Mouse (Mus musculus) ovary, adult 10 weeks (tissue): Measurements from ENCODE around the gene Chmp5. TPM values are rescaled to one million over a fixed set of nuclear protein-coding genes. Genes with fewer than 3 reads are reported as not detected.

Experiments used
- polyA plus RNA-seq: library from polyadenylated mRNA; stranded (reverse); fragments of 350-450 nt; fragmentation: Illumina TruSeq; extraction: RNeasy Lipid Tissue Mini Kit (QIAGEN cat#74804); gene quantifications from one replicate; pipeline ENCODE4 v1.2.3, GENCODE M21; 2014

Gene Chmp5
- polyA plus RNA-seq, result 171 TPM

DNA sequence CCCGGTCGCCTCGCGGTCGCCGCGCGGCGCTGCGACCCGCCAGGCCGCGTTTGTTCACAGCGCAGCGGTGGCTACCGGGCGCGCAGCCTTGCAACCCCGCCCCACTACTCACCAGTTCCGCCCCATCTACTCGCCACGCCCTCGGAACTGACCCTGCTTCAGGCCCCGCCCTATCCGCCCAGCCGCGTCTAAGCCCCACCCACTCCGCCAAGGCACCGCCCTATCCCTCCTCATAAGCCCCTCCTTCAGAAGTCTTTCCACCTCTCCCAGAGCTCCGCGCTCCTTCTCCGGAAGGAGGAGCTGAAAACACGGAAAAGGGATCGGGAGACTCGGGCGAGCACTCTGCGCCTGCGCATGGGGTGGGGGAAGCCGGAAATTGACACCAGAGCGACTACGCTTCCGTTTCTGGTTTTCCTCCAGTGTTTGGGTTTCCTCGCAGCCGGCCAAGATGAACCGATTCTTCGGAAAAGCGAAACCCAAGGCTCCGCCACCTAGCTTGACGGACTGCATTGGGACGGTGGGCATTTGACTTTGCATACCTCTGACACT, at the start of gene Chmp5, which contains the start of gene Bag1:
Gene Chmp5 (plus strand): TSS at position 248 of the 549 bp plus-strand sequence.
Gene Bag1 (minus strand): TSS at position 135 of the 549 bp plus-strand sequence.

DNA sequence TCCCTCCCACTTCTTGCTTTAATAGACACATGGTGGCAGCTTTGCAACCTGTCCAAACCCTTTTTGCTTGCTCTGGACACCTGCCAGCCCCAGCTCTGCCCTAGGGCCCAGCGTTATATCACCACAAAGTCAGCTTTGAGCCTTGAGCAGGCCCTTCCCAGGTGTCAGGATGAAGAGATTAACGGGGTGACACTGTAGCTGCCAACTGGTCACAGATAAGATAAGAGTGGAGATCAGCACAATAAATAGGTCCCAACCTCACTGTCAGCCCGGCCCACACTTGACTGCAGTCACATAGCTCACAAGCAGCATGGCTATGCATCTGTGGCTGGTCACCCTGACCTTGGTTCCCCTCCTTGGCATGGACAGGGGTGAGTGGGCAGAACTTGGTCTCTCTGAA, 28.4 kb upstream of the Chmp5 start, which contains the start of gene Spink4:
Gene Spink4 (plus strand): TSS at position 268 of the 400 bp plus-strand sequence.

DNA sequence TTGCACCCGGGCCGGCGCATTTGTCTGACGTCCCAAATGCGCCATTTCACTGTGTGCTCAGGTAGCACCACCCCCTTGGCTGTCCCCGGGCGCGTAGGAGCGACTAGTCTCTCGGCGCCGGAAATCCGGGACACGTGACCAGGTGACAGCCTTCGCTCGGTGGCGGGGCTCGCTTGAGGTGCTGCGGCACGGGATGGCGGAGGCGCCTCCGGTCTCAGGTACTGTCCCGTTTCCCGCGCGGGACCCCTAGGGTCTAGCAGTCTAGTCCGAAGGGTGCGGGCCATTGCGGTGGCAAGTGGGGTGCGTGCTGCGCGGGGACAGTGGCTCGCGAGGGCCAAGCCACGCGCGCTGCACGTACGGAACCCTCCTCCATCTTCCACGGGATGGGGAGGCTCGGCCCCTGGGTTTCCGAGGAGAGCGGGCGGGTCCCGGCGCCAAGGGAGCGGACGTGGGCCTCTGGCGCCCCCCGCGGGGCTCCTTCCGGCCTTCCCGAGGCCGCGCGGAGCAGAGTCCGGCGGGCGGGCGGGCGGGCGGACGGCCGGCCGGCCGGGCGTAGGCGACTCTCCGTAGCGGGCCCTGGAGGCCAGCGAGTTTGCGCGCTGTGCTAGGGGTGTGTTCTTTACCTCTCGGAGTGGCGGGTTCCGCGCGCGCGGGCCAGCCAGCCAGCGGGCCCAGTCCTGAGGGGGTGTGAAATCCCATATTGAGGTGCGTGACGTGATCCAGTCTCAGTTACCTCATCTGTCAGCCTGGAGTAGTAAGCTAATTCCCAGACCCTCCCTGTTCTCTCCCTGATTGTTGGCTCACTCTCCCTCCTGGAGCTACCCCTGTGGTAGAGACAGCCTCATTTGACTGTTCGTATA, 22.9 kb downstream of the Chmp5 start, which contains the start of gene Nfx1:
Gene Nfx1 (plus strand): TSS at position 65 of the 860 bp plus-strand sequence.

Other genes with a start within 250 kb of the Chmp5 start
- gene Aptx, start 245.2 kb upstream of the Chmp5 start, polyA plus RNA-seq, result 6.9 TPM
- 1,196 TPM for gene Dnaja1, start 226.3 kb upstream of the Chmp5 start, polyA plus RNA-seq
- 234 TPM for gene Smu1, start 190.5 kb upstream of the Chmp5 start, polyA plus RNA-seq
- gene B4galt1, start 94.4 kb upstream of the Chmp5 start, polyA plus RNA-seq, result 115 TPM
- gene Spink4, start 28.4 kb upstream of the Chmp5 start, polyA plus RNA-seq, result 2.6 TPM
- 565 TPM for gene Bag1, start 113 bp upstream of the Chmp5 start, polyA plus RNA-seq
- 75.5 TPM for gene Nfx1, start 22.5 kb downstream of the Chmp5 start, polyA plus RNA-seq
- 0.48 TPM for gene Aqp7, start 99.7 kb downstream of the Chmp5 start, polyA plus RNA-seq
- gene Aqp3, start 149.8 kb downstream of the Chmp5 start, polyA plus RNA-seq, result 0.26 TPM
- gene Nol6, start 176.0 kb downstream of the Chmp5 start, polyA plus RNA-seq, result 3.9 TPM
- gene Ube2r2, start 187.3 kb downstream of the Chmp5 start, polyA plus RNA-seq, result 270 TPM